Mouse (Mus musculus) frontal cortex, postnatal 14 days (tissue): ENCODE measurements around the gene Nkd2.

Source experiments
- DNase-seq, 2 experiments: peaks; one replicate each; pipeline ENCODE4 v3.0.0; 2022; ENCODE audit warnings: low spot score in 2 of 2

Nkd2 gene

DNA sequence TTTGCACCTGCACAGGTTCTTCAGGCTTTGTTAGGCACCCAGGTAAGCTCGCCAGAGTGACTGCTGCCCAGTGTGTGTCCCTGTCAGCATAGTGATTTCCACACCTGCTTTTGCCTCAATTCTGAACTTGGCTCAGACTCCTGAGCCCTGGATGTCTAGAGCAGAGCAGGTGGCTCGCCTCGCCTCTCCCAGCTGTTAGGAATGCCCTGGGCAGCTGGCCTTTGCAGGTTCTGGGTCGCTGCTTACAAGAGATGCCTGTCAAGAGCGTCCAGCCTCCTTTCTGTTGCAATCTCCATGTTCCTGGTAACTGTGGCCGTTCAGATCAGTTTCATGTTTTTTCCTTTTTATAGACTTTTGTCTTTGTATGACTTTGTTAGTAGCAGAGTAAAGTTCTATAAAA is 31.1 kb downstream of the Nkd2 start:
- DNase-seq, result no peak

DNA sequence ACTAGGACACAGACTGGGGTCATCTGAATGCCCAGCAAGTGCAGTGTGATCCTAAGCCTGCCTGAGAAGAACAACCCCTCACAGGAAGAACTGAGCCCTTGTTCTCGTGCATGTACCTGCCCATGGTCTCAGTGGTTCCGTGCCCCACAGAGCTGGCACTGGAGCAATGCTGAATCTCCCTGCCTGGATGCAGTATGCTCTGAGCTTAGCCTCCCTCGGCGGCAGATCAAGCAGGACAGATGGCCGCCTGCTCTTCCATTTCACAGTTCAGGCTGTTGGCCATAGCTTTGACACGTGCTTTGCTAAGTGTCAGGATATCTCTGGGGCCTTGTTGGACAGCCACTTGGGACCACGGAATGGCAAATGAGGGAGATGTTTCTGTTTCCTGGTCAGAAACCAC is 33.2 kb downstream of the Nkd2 start:
- no peak for DNase-seq

DNA sequence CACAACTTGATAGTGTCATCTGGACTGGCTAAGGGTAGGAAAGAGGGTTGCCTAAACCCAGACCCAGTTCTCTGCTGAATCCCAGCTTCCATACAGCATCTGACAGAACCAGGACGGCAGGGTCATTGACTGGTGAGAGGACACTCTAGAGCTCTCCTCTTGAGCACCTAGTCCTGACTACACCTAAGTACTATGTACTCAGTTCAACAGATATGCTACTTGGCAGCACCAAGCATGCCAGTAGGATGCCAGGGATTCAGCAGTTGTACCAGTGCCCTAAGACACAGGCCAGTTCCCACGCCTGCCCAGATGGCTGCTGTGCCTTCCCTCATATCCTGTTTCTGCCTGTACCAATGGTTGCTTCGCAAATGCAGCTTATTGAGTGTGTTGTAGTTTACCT is 34.5 kb downstream of the Nkd2 start:
- DNase-seq, result no peak

DNA sequence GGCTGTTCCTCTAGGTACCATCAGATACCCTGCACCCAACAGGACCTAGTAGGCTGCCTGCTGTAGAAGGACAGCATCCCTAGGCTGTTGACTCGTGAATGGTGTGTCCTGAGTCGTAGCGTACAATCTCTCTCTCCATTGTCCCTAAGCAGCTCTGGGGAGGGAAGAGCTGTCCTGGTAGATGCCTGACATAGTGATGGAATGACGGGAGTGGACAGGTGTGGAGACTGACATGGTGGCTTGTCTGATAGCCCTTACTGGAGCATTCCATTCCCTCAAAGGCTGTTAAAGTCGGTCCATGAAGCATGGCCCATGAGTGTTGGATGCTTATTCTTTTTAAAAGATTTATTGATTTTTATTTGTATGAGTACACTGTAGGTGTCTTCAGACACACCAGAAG is 42.5 kb downstream of the Nkd2 start:
- no peak for DNase-seq

DNA sequence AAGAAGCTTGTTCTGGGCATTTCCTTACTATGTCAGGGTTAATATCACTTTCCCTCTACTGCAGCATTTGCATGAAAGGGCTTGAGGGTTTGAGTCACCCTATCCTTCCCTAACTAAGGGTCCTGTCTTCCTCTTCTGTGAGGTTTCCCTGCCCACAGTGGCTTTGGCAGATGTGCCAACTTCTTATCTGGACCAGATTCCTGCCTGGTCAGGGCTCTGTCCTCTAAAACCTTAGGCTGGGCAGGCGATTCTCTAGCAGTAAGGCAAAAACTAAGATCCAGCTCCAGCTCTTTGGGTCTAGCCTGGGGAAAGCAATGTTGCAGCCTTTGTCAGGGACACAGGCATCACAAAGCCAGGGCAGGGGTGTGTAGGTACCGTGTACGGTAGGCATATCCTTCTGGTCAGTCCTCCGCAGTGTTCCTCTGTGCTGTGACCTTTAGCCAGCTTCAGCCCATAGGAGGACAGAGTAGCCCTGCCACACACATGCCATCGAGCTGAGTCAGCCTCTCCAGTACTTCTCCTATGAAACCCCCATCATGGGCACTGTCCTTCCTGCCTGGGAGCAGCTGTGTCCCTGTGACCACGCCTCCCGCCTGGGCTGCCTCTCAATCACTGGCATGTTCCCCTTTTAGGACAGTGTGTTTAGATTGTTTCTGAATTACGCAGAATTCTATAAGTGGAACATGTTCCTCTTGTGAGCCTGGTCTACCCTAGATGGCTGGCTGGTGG is 43.8 kb downstream of the Nkd2 start:
- DNase-seq, result peak; percentile 19 to 24

DNA sequence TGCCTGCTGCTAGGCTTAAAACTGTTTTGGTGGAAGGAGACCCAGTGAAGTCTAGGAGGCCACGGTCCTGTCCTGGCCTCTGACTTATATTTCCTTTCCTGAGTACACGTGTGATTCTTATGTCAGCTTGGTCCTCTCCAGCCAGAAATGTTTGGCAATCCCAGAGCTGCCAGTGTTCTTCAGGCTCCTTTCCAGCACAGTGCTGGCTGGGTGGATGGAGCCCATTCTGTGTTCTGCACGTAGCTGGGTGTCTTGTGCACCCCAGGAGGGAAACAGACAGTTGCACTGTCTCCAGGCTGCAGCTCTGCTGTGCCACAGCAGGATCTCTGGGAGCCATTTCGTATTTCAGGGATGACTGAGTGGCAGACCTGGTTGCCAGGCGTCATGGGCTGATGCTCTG is 48.3 kb downstream of the Nkd2 start:
- no peak for DNase-seq

DNA sequence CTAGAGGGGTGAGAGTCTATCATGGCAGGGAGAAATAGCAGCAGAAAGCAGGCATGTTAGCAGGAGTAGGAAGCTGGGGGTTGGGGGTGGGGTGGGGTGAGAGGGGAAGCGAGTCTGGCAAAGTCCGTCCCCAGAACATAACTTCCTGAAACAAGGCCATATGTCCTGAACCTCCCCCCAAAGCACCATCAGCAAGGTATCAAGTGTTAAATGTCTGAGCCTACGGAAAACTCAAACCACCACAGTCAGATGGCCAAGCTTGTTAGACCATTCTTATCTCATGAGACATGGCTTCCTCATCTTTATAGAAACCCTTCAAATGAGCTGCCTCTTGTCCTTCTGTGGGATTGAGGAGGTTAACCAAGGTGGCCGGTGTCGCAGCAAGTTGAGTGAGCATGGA is 54.3 kb downstream of the Nkd2 start:
- no peak for DNase-seq

DNA sequence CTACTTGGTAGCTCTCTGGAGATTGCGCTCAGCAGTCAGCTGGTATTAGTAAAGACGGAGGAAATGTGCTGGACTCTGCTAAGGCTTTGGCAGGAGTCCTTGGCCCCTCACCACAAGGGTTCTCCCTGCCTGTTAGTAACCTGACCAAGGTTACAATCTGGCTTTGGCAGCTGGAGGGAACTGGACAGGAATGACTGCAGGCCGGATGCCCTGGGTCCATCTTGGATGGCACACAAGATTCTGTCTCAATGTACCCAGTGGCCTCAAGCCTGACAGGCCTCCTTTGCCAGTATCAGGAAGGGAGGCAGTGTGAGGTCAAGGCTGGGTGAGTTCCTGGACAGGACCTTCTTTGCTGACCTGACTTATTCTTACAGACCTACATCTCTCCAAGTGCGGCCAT is 55.3 kb downstream of the Nkd2 start:
- no peak for DNase-seq

DNA sequence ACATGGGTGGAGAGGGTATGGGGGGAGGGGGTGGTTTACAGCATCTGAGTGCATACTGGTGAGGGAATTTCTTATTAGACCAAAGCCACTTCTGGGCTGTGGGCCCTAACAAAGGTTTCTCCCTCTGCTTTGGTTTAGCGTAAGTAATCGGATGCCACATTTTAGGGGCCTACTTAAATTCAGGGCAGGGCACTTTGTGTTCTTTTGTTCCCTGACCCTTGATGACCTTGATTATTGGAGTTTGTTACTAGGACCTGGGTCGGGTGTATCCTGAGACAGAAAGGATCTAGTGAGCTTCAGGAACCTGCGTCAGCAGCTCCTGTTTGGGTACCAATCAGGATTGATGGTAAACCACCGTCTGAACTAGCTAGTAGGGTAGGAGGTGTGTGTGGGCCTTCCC is 64.9 kb downstream of the Nkd2 start:
- no peak for DNase-seq

DNA sequence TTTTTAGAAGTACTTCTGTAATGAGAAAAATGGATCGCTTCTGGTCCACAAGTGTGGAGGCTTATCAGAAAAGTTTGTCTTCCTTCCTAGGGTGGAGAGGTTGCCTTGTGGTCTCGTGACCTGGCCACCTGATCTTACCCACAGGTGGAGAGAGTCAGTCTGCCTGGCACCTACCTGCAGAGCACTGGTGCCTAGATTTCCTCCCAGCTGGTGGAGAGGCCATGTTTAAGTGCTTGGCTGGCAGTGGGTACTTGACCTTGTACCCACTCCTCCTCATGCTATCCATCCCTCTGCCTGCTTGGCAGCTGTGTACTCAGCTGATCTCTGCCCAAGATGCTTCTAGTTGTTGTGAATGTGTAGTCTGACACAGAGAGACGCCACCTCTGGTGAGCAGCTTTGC is 69.9 kb downstream of the Nkd2 start:
- no peak for DNase-seq

DNA sequence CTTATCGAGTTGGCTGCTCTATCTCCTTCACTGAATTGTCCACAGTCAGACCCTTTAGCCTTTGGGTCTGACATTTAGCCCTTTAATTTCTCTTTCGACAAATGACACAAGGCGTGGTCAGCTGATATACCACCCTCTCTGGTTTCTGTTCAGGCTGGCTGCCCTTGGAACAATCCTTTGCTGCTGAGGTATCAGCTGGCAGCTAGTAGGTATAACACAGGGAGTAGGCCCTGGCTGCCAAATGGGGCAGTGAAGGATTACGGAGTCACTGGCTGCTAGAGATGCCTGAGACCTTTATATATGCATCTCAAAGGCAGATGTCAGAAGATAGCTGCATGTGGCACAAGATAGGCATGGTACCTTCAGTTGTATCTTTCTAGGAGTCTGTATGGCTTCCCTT is 71.6 kb downstream of the Nkd2 start:
- no peak for DNase-seq

DNA sequence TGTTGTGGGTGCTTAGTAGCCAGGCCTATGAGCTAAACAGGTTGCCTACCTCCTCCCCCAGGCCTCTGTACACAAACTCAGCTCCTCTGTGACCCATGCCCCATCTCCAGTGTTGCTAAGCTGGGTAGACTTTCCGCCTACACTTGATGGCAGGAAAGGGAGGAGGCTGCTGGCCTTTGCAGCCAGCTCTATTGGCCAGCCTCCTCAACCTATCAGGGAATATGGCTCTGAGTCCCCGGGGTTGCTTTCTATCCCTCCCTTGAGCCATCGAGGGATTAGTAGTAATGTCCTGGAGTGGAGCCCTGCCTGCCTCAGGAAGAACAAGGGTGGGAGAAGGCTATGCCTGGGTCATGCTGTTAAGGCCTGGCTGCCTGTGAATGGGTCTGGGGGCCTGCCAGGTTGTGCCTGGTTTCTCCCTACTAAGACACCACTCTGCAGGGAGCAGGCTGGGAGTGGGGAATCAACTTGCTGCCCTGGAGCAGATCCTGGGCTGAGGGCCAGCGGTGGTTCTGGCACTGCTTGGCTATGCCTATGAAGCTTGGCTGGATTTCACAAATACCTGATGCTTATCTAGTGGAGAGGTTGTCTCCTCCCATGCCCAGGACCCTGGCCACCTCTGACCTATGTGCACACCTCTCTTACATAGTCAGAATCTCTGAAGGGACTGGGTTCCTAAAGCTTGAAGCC is 73.8 kb downstream of the Nkd2 start:
- peak in 1 of 2 experiments; percentile 7 for DNase-seq

DNA sequence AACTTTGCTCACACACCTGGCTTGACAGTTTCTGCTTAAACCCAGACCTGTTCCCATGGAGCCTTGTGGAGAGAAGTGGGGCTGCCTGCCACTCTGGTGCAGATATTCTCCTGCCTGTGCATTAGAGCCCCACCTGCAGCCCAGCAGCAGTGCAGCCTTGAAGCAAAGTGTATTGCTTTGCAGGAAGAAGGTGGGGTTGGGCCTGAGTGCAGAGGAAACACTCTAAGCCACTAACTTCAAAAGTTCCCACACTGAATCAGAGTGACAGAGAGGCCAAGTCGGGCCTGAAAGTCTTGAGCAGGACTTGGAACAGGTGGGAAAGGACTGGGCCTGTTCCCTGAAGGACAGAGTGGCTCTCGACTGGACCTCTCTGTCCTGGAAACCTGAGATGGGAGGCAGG is 74.8 kb downstream of the Nkd2 start:
- DNase-seq, result no peak

DNA sequence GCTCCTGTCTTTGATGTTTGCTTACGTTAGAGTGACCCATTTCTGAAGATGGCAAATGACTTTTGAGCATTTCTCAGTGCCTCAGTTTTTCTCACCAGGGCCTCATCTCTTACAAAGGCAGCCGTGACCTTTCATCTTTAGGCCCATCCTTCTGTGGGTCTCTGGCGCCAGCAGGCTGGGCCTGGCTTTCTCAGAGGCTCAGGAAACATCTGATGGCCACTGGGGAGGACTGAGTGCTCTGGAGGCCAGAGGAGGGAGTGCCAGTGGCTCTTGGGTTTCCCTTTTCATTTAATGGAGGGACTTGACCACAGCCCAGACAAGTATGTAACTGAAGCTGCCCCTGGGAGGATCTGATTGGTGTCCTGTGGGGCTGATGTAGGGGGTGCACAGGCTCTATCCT is 76.3 kb downstream of the Nkd2 start:
- no peak for DNase-seq

DNA sequence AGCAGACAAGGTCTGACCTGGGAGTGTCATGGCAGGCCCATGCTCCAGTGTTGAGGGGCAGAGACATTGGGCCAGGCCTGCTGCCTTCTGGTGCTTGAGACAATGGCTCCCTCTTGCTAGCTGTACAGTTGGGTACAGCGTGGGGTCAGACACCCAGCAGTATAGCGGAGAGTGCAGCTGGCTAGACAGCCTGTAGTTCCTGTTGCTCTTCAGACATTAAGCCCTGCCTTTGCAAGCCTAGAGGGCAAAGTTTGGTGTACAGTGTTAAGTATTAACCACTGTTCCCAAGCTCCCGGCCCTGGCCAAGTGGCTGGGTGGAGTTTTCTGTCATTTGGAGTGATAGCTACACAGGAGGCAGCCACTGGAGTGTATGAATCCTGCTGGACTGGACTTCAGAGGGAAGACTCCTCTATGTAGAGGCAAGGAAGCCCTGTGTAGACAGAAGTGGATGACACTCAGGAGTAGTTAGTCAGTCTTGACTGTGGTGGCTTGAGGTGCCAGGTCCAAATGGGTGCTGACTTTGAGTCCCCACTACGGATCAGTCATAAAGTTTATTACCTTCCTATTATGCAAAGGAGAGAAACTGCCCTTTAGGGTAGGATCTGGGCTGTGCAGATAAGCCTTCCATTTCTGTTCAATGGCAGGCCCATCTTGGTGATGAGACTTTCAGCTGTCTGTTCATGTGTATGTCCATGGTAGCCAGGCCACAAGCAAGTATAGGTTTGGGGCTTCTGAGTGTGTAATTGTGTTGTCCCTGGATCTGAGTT is 77.3 kb downstream of the Nkd2 start:
- DNase-seq, result no peak
